Mouse (Mus musculus): ENCODE results near the gene Kcnb1.

The Kcnb1 gene

DNA sequence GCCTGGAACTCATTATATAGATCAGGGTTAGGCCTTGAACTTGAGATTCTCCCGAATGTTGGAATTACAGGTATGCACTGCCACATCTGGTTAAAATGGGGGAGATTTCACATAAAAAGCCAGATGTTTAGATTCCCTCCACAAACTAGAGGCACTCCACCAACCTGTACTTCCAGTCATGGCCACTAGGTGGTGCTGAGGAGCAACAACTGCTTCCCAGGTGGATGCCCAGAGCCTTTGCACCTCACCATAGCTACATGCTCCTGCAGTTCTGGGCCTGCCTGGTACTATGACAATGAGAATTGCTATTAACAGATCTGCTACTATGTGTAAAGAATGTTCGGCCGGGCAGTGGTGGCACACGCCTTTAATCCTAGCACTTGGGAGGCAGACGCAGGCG, 77.2 kb downstream of the Kcnb1 start:
- no peaks in the 10 kb centered on the region for H3K27me3 ChIP-seq (ENCODE audit: control insufficient read depth, insufficient read depth, low read length, poor library complexity, severe bottlenecking)
- no peaks in the 10 kb centered on the region for H3K36me3 ChIP-seq (ENCODE audit: control insufficient read depth, insufficient read depth, low read length, poor library complexity, severe bottlenecking)
- DNase-seq (ENCODE audit: low read depth, low spot score): peak; percentile 90

DNA sequence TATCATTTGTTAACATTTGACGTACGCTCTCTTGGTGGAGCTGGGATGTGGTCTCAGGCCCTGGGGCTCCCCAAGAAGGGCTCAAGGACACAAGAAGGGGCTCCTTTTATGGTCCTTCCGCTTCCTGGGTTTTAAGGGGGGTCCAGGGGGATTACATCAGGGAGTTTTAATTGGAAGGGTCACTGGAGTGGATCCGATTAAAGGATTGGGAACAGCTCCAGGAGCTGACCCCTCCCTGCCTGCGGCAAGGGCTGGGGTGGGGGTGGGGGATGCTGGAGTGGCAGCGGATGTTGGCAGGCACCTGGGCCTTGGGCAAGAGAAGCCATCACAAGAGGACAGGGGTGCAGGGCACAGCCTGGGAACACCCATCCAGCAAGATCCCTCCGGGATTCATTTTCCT, 77.7 kb downstream of the Kcnb1 start:
- Histone ChIP-seq H3K27me3 (ENCODE audit: control insufficient read depth, insufficient read depth, low read length, poor library complexity, severe bottlenecking) (no peaks in the 10 kb centered on the region), H3K36me3 (ENCODE audit: control insufficient read depth, insufficient read depth, low read length, poor library complexity, severe bottlenecking) (no peaks in the 10 kb centered on the region)
- no peak for DNase-seq (ENCODE audit: low read depth, low spot score)

DNA sequence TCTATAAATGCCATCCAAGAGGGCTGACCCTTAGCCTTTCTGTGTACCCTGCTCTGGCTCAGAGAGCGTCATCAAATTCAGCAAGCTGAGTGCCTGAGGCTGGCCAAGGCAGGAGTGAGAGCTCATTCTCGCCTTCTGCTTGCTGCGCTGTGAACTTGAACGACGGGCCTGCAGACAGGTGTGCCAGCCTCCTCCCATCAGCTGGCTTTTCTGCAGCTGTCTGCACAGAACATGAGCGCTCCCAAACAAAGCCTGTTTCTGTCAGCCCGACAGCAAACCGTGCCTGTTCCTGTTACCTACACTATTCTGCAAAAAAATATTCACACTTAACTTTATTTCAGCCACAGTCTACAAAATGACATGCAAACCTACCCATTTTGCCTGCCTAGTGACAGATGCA, 80.4 kb downstream of the Kcnb1 start:
- Histone ChIP-seq H3K27me3 (ENCODE audit: control insufficient read depth, insufficient read depth, low read length, poor library complexity, severe bottlenecking) (no peaks in the 10 kb centered on the region), H3K36me3 (ENCODE audit: control insufficient read depth, insufficient read depth, low read length, poor library complexity, severe bottlenecking) (no peaks in the 10 kb centered on the region; the same call in 1 of the 2 replicates)
- no peak for DNase-seq (ENCODE audit: low read depth, low spot score)

DNA sequence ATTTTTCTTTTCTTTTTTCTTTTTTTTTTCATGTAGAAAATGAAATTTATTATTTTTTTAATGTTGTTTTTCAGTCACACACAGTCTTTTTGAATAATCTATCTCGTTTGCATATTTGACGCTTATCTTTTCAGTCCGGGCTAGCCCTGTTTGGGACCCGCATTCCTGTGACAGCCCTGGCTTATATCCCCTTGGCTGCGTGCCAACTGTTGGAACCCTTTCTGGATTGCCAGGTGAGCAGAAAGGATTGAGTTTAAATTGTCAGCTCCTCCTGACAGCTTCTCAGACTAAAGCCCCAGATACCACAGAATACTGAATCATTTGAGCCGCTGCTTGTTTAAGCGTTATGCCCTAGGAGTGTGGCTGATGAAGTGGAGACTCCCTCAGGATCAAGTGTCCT, 86.4 kb downstream of the Kcnb1 start:
- no peak for DNase-seq (ENCODE audit: low read depth, low spot score)
- H3K36me3 ChIP-seq (ENCODE audit: control insufficient read depth, insufficient read depth, low read length, poor library complexity, severe bottlenecking): no peaks in the 10 kb centered on the region; the same call in 1 of the 2 replicates
- H3K27me3 ChIP-seq (ENCODE audit: control insufficient read depth, insufficient read depth, low read length, poor library complexity, severe bottlenecking): no peaks in the 10 kb centered on the region

DNA sequence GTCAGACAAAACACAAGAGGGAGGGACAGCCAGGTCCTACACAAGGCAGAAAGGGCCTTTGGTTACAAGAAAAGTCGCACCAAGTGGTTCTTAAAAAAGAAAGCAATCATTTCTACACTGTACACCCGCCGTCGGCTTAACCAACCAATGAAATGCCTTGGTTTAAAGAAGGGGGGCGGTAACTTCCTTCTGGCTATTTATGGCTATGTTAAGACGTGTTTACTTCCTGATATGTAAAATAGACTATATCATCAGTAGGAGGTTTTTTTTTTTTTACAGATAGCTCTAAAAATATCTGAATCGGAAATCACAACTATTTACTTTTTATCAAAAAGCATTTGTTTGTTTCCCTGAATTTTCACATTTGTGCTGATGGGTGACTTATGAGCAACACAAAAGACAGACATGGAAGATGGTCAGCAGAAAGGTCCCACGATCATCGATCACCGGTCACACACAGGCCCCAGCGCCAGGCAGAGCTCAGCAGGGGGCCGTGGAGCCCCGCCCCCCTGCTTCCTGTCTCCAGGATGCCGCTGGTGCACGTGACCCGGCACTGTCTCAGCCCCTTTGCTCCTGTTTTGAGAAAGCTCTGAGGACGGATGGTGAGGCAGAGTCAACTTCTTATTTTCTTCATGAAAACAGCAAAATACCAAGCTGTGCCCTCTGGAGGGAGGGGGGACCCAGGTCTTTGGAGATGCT, 88.1 kb downstream of the Kcnb1 start:
- Histone ChIP-seq H3K27me3 (ENCODE audit: control insufficient read depth, insufficient read depth, low read length, poor library complexity, severe bottlenecking) (no peaks in the 10 kb centered on the region), H3K36me3 (ENCODE audit: control insufficient read depth, insufficient read depth, low read length, poor library complexity, severe bottlenecking) (no peaks in the 10 kb centered on the region; the same call in 1 of the 2 replicates)
- DNase-seq (ENCODE audit: low read depth, low spot score): peak; percentile 90

DNA sequence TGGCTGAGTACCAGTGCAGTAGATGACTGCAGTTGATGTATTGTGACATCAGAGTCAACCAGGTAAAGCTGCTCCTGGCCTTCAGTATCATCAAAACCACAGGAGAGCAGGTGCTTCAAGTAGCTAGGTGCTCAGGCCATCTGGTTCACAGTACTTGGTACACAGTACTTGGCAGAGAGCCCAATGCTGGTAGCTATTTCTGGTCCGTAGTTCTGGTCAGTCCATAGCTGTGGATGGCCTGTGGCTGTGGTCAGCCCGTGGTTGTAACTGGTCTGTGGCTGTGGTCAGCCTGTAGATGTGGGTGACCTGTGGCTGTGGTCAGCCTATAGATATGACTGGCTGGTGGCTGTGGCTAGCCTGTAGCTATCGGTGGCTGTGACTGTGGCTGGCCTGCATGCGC, 95.3 kb downstream of the Kcnb1 start:
- H3K27me3 ChIP-seq (ENCODE audit: control insufficient read depth, insufficient read depth, low read length, poor library complexity, severe bottlenecking): no peaks in the 10 kb centered on the region
- DNase-seq (ENCODE audit: low read depth, low spot score): no peak
- H3K36me3 ChIP-seq (ENCODE audit: control insufficient read depth, insufficient read depth, low read length, poor library complexity, severe bottlenecking): no peaks in the 10 kb centered on the region

DNA sequence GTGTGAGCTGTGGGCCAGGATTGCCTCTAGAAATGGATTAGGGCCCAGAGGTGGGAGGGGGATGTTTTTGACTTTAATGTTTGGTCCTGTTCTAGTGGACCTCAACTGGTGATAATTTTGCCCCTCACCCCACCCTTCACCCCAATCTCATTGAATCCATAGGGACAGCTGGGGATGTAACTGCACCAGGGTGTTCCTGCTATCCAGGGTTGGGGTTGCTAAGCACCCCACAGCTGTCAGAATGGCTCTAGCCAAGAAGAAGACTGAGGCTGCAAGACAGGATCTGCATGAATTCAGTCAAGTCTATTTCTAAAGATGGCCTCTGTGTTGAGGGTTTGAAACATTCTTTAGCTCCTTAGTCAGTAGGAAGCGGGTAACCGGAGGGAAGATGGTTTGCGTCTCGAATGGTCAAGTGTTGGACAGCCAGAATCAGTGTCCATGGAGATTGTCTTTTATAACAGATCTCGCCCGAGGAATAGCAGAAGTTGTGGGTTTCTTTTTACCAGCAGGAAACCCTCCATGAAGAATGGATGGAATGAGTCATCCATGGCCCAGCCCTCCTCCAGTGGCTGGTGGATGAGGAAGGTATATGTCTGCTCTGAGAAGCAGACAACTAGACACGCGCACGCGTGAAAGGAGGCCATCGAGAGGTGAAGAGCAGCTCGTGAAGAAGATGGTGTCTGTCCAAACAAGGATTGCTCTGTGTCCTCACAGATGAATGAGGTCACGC, 96.6 kb downstream of the Kcnb1 start:
- H3K27me3 ChIP-seq (ENCODE audit: control insufficient read depth, insufficient read depth, low read length, poor library complexity, severe bottlenecking): no peaks in the 10 kb centered on the region
- no peak for DNase-seq (ENCODE audit: low read depth, low spot score)
- no peaks in the 10 kb centered on the region for H3K36me3 ChIP-seq (ENCODE audit: control insufficient read depth, insufficient read depth, low read length, poor library complexity, severe bottlenecking)

DNA sequence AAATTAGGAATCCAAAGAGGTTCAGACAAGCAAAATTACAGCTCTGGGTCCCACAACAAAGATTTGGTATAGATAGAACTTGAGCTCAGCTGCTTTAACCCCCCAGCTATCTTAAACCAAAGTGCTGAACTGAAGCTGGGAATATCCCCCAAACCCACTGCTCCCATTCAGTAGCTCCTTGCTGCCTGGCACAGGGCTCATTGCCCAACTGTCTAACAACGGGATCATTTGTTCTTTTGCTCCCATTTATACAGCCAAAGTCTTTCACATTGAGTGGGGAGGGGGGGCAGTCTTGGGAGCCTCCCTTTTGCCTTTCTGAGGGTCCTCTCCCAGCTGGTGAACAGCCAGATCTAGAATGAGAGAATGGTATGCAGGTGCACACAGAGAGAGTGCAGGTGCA, 99.7 kb downstream of the Kcnb1 start:
- no peaks in the 10 kb centered on the region for H3K27me3 ChIP-seq (ENCODE audit: control insufficient read depth, insufficient read depth, low read length, poor library complexity, severe bottlenecking)
- no peak for DNase-seq (ENCODE audit: low read depth, low spot score)

DNA sequence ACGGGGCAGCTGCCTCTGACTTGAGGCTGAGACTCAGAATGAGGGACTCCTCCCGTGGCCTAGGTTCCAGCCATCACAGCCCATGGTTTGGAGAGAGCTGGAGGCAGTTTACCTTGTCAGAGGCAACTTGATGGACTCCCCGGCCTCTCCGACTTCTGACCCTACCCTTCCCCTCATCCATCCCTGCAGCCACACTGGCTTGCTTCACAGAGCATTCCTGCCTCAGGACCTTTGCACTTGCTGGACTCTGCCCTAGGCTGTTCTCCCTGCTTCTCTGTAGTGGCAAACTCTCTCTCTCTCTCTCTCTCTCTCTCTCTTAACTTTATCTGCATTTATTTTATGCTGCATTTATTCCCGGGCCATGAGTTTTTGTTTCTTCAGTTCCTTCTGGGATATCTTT, 103.1 kb downstream of the Kcnb1 start:
- DNase-seq (ENCODE audit: low read depth, low spot score): no peak
- H3K27me3 ChIP-seq (ENCODE audit: control insufficient read depth, insufficient read depth, low read length, poor library complexity, severe bottlenecking): no peaks in the 10 kb centered on the region
- no peaks in the 10 kb centered on the region for H3K36me3 ChIP-seq (ENCODE audit: control insufficient read depth, insufficient read depth, low read length, poor library complexity, severe bottlenecking)

More for the DNA sequence above, 99.7 kb downstream of the Kcnb1 start:
- H3K36me3 ChIP-seq (ENCODE audit: control insufficient read depth, insufficient read depth, low read length, poor library complexity, severe bottlenecking): no peaks in the 10 kb centered on the region

DNA sequence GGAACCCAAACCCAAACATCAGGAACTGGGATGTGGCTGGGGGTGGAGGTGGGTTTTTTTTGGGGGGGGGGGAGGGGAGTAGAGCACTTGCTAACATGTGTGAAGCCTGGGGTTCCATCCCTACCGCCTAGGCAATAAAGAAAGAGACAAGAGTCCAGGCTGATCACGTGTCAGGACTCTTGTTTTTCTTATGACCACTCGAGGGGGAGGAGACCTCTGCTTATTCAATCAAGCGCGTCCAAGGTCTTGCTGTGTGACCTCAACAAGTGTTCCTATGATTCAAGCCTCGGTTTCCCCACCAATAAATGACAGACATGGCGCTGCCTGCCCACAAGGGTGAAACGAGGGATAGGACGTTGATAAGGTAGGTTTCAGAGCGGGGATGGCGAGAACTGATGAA, 103.9 kb downstream of the Kcnb1 start:
- Histone ChIP-seq H3K27me3 (ENCODE audit: control insufficient read depth, insufficient read depth, low read length, poor library complexity, severe bottlenecking) (no peaks in the 10 kb centered on the region), H3K36me3 (ENCODE audit: control insufficient read depth, insufficient read depth, low read length, poor library complexity, severe bottlenecking) (no peaks in the 10 kb centered on the region)
- DNase-seq (ENCODE audit: low read depth, low spot score): no peak

DNA sequence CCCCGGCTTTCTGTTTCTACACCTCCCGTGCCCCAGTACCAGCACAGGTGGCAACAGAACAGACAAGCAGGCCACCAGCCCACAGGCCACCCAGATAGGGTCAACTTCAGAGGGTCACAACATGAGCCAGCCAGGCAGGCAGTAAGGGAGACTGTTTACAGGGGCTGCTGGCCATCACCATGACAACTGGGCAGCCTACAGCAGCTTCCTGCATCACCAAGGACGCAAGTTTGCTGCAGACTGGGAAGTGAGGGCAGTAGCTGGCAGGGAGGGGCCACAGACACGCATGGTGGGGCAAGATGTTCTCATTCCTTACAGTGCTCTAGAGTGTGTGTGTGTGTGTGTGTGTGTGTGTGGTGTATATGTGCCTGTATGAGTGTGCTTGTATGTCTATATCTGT, 108.3 kb downstream of the Kcnb1 start:
- Histone ChIP-seq H3K27me3 (ENCODE audit: control insufficient read depth, insufficient read depth, low read length, poor library complexity, severe bottlenecking) (no peaks in the 10 kb centered on the region), H3K36me3 (ENCODE audit: control insufficient read depth, insufficient read depth, low read length, poor library complexity, severe bottlenecking) (no peaks in the 10 kb centered on the region)
- DNase-seq (ENCODE audit: low read depth, low spot score): peak; percentile 92

DNA sequence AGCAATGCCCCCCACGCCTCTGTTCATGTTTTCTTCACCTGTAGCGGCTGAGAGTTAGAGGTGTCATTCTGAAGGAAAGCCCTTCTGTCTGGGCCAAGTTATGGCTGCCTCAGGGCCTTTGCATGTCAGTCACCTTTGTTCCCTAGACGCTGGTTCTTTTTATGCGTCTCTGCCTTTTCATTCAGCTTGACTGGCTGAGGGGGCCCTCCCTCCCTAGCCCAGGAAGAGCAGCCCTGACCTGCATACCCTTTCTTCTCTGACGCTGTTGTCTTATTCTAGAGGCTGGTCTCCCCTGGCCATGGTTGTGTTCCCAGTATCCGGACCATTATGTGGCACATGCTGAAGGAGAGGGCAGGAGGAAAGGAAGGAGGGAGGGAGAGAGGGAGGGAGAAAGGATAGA, 108.8 kb downstream of the Kcnb1 start:
- no peaks in the 10 kb centered on the region for H3K36me3 ChIP-seq (ENCODE audit: control insufficient read depth, insufficient read depth, low read length, poor library complexity, severe bottlenecking)
- peak; percentile 66 for DNase-seq (ENCODE audit: low read depth, low spot score)

DNA sequence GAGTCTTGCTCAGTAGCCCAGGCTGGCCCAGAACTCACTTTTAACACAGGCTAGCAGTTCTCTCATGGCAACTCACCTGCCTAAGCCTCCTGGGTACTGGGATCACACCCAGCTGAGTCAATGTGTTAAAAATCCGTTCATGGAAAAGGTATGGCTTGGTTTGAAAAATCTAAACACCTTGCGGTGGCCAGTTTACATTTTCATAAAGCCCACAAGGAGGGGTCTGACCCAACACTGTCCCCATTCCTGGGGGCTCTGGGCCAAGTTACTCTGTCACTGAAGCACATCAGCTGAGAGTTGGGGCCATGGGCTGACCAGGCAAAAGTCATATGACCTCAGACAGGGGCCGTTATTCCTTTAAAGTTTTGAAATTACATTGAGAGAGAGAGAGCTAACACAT, 109.6 kb downstream of the Kcnb1 start:
- Histone ChIP-seq H3K27me3 (ENCODE audit: control insufficient read depth, insufficient read depth, low read length, poor library complexity, severe bottlenecking) (no peaks in the 10 kb centered on the region), H3K36me3 (ENCODE audit: control insufficient read depth, insufficient read depth, low read length, poor library complexity, severe bottlenecking) (no peaks in the 10 kb centered on the region)
- DNase-seq (ENCODE audit: low read depth, low spot score): no peak

More for the DNA sequence above, 108.8 kb downstream of the Kcnb1 start:
- H3K27me3 ChIP-seq (ENCODE audit: control insufficient read depth, insufficient read depth, low read length, poor library complexity, severe bottlenecking): no peaks in the 10 kb centered on the region

DNA sequence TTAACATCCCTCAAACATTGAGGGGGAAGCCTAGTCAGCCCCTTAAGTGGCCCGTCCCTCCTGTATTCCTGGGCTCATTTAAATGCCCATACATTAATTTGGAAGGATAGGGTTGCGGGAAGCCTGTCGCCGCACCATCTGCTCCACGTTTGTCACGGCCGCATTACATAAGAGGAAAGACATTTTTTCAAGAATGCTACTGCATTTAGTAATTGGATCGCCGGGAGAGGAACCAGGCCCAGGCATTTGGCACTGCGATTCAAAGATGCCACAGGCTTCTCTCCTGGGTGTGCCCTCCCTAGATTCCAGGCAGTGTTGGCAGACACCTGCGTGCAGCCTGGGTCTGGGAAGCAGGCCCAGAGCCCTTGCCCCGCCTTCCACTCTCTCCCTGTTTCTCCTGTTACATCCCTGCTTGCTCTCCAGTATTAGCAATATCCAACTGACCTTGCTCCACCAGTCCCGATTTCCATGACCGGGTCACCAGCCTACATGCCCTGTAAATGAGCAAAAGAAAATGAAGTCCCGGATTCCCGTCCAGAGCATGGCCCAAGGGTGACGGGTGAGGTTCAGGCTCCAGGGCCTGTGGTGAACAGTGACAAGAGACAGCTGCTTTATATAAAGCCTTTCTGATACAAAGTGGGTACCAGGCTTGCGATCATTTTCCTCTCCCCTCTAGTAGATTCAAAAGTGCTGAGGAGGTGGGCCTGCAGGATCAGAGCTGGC, 110.3 kb downstream of the Kcnb1 start:
- Histone ChIP-seq H3K36me3 (ENCODE audit: control insufficient read depth, insufficient read depth, low read length, poor library complexity, severe bottlenecking) (no peaks in the 10 kb centered on the region), H3K27me3 (ENCODE audit: control insufficient read depth, insufficient read depth, low read length, poor library complexity, severe bottlenecking) (no peaks in the 10 kb centered on the region)
- DNase-seq (ENCODE audit: low read depth, low spot score): no peak

DNA sequence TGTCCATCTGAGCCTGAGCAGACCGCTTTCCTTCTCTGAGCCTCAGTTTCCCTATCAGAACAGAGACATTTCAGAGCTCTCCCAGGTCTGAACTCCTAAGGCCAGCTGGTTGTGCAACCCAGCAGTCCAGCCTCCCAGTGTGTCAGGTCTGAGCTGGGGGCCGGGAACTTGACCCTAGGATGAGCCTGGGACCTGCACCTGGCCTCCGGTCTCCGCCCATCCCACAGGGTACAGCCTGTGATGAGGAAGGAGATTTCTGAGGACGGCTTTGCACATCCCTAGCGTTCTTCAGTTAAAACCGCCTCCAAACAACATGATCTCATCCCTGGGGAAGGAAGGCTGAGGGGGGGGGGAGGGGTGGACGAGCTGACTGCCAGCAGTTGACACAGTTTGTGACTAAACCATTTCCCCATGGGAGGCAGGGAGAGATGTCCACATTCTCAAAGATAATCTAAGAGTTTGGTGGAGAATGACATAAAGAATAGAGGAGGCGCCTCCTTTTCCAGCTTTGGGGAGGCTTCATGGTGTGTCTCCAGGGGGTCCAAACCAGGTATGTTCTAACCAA, 110.9 kb downstream of the Kcnb1 start:
- H3K27me3 ChIP-seq (ENCODE audit: control insufficient read depth, insufficient read depth, low read length, poor library complexity, severe bottlenecking): no peaks in the 10 kb centered on the region
- H3K36me3 ChIP-seq (ENCODE audit: control insufficient read depth, insufficient read depth, low read length, poor library complexity, severe bottlenecking): no peaks in the 10 kb centered on the region
- DNase-seq (ENCODE audit: low read depth, low spot score): no peak
